Mouse (Mus musculus): ENCODE results near the gene Tac2. TPM values are rescaled to one million over a fixed set of nuclear protein-coding genes. Genes with fewer than 3 reads are reported as not detected.
A peak's percentile ranks its signal among the peaks of the same experiment; 100 is the strongest.

The Tac2 gene
- total RNA-seq (2015; ENCODE audit: low replicate concordance) (6.9 and 8.3 TPM in 2 replicates), total RNA-seq (2017; ENCODE audit: low replicate concordance) (3.3 and 4.5 TPM in 2 replicates)

- ATAC-seq (replicated peaks; ENCODE audit: low FRiP score, poor library complexity, severe bottlenecking) = no peak
These were observed at the start of gene Tac2 for GRCm38 (mm10) chr10:127724178-127724577. TSS of gene Tac2 (plus strand) at chr10:127724478.

GRCm38 (mm10) chr10:127674794-127675522 is 49.3 kb upstream of the Tac2 start:
- peak; percentile 76 for ATAC-seq (replicated peaks; ENCODE audit: low FRiP score, poor library complexity, severe bottlenecking)

DNA sequence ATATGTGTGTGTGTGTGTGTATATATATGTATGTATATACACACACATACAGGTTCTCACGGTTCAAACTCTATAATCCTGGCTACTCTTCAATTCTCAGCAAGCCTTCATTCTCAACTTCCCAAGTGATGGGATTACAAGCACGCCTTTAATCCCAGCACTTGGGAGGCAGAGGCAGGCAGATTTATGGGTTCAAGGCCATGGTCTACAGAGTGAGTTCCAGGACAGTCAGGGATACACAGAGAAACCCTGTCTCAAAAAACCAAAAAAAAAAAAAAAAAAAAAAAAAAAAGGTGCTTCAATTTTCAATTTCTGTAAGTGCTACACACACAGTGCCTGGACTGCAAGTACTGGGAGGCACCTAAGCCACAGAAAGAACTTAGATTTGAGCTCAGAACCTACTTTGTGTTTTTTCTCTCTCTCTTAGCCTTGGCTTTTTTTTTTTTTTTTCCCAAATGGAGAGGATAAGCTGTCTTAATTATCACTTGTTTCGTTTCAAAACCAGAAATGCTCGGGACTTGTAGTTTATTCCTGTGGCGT is 48.3 kb upstream of the Tac2 start:
- no peak for ATAC-seq (replicated peaks; ENCODE audit: low FRiP score, poor library complexity, severe bottlenecking)

DNA sequence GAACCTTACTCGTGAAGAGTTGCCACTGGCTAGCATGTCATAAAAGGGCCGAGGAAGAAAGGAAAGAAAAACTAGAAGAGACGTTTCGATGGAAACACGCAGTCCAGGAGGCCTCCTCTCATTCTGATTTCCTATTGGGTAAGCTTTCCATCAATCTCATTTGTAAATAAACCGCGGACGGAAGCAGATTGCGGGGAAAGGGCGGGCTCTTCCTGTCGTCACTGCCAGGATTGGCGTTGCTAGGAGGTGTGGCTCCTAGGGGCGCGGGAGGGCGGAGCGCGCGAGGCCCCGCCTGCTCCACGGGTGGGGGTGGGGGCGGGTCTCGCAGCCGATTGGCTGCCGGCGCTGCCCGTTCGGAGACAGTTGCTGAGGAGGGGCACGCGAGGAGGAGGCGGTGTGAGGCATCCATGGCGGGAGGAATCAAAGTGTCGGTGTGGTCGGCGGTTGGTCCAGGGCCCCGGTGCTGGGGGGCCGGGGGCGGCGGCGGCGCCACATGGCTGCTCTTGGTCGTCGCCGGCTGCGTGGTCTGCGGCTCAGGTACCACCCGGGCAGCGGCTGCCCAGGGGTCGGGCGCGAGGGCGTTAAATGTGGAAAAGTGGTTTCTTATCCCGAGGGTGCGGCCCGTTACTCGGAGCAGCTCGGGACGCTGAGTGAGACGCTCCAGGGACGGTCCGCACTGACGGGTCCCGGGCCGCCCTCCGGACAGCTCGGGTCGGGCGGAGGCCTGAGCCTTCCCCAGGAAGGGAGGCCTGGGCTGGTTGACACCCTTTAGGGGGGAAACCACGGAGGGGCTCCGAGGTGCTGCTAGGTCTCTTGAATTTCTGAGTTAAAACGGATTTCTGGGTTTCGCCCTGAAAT is 47.4 kb upstream of the Tac2 start:
- peak; percentile 88 for ATAC-seq (replicated peaks; ENCODE audit: low FRiP score, poor library complexity, severe bottlenecking)

DNA sequence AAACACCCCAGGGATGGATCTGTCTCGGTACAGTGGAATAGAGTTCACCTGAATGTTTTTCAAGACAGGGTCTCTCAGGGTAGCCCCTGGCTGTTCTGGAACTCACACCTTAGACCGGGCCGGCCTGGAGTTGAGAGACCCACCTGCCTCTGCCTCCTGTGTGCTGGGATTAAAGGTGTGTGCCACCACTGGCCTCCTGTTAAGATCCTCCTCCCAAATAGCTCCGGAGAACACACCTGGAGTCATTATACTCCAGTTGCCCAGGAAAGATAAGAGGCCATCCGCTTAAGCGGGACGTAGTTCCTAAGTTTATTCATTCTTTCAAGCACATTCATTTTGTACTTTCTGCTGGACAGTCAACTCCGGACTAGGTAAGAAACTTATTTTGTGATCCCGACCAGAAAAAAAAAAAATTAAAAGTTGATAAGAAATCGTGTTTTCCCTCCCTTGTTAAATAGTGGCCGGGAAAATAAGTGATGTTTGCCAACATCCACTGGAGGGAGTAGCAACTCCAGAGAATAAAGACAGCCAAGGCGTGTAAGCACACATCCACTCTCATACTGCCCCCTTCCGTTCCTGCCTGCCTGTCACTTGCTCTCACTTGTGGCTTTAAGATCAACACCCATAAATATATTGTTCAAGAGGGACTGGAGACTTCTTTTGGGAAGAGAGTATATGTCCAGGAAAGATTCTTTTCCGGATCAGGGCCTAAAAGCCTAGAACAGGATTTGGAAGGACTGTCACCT is 46.5 kb upstream of the Tac2 start:
- peak; percentile 59 for ATAC-seq (replicated peaks; ENCODE audit: low FRiP score, poor library complexity, severe bottlenecking)

DNA sequence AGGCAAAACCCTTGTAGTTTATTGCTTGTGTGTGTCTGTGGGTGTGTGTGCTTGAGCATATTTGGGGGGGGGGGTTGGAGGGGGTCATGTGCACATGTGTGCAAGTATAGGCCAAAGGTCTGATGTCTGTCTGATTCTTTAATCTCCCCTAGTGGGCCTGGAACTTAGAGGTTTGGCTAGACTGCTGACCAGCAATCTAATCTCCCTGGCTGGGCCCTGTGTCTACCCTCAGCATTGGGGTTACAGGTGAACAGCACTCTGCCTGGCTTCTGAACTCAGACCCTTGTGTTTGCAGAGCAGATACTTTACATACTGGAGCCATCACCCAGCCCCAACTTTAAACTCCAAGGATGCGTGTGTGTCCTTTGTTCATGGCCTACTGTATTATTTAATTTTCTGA is 45.1 kb upstream of the Tac2 start:
- ATAC-seq (replicated peaks; ENCODE audit: low FRiP score, poor library complexity, severe bottlenecking) = no peak

DNA sequence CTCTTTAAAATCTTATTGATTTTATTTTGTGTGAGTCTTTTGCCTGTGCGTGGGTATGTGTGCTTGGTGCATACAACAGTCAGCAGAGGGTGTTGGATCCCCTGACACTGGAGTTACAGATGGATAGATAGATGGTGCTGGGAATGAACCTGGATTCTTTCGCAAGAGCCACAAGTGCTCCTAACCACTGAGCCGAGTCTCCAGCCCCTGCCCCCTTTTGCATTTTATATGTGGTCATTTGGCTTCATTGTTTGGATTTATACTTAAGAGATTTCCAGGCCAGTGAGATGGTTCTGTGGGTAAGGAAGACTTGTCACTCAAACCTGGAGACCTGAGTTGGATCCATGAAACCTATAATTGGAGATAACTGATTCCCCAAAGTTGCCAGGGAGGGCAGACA is 44.4 kb upstream of the Tac2 start:
- ATAC-seq (replicated peaks; ENCODE audit: low FRiP score, poor library complexity, severe bottlenecking) = no peak

DNA sequence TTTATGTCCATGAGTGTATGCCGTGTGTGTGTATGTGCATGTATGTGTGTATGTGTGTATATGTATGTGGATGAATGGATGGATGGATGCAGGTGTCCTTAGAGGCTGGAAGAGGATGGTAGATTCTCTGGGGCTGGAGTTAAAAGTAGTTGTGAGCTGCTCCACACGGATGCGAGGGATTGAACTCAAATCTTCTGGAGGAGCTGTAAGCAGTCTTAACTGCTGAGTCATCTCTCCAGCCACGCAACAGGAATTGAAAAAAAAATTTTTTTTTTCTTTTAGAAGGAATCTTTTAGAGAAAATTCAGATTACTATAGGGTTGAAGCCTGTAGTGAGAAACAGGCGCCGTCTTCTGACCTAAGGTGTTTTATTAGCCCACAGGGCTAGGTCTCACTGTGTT is 41.4 kb upstream of the Tac2 start:
- no peak for ATAC-seq (replicated peaks; ENCODE audit: low FRiP score, poor library complexity, severe bottlenecking)

DNA sequence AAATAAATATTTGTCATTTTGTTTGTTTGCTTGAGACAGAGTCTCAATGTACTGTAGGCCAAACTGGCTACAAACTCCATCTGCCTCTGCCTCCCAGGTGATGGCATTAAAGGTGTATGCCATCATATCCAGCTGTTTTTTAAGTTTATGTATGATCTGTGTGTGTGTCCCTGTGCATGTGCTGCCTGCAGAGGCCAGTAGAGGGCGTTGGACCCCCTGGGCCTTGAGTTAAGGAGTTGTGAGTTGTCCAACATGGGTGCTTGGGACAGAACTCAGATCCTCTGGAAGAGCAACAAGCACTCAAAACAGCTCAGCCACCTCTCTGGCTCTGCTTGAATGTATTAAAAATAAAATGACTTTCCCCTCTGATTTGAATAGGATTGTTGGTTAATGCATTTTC is 33.2 kb upstream of the Tac2 start:
- no peak for ATAC-seq (replicated peaks; ENCODE audit: low FRiP score, poor library complexity, severe bottlenecking)

DNA sequence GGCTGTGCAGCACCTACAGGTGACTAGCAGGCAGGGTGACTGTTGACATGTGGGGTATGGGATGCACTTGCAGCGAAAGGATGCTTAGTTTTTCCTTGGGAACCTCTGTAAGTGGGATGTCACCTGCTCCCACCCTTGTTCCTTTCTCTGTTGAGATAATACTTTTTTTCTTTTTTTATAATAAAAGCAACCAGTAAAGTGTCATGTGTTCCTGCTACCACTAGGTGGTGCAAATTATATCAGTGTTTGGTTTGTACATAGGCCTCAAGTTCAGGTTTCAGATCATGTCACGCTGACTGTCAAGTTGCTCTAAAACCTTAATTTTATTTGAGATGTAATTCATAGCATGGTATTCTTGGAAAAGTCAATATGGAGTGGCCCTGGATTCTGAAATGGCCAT is 29.6 kb upstream of the Tac2 start:
- ATAC-seq (replicated peaks; ENCODE audit: low FRiP score, poor library complexity, severe bottlenecking) = peak; percentile 78

GRCm38 (mm10) chr10:127695775-127696174 is 28.5 kb upstream of the Tac2 start:
- ATAC-seq (replicated peaks; ENCODE audit: low FRiP score, poor library complexity, severe bottlenecking) = no peak

- ATAC-seq (replicated peaks; ENCODE audit: low FRiP score, poor library complexity, severe bottlenecking) = no peak
These were observed 25.3 kb upstream of the Tac2 start for GRCm38 (mm10) chr10:127698966-127699365.

DNA sequence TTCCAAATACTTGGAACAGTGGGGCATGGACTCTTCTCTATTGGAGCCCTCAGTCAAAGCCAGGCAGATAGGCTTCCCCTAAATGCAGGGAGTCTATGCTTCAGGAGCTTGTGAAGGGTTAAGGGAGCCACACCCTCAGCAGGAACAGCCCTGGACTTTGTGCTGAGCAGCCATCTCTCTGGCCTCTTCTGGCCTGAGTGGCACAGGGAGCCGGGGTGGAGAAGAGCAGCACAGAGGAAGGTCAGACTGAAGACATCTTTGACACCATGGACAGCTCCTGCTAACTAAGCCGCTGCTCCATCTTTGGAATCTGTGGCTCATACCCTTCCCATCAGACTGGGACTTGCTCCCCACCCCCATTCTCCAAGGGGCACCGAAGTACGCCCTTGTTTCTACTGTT is 21.0 kb upstream of the Tac2 start:
- no peak for ATAC-seq (replicated peaks; ENCODE audit: low FRiP score, poor library complexity, severe bottlenecking)

DNA sequence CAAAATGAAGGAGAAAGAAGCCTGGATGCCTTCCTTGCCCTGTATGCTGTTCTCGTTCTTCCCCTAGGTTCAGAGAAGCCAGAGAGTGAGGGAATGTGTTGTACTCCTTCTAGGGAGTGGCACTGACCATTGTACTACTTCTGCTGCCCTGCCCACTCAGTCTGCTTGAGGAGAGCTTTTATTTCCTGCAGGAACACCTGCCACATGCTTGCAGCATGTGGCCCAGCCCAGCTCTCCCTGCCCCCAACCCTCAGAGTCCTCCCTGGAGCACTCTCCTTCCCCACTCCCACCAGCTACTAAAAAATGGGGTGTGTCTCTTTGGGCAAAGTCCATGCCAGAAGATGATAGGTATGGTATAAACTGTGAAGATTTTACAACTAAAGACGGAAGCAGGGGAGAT is 20.0 kb upstream of the Tac2 start:
- no peak for ATAC-seq (replicated peaks; ENCODE audit: low FRiP score, poor library complexity, severe bottlenecking)

DNA sequence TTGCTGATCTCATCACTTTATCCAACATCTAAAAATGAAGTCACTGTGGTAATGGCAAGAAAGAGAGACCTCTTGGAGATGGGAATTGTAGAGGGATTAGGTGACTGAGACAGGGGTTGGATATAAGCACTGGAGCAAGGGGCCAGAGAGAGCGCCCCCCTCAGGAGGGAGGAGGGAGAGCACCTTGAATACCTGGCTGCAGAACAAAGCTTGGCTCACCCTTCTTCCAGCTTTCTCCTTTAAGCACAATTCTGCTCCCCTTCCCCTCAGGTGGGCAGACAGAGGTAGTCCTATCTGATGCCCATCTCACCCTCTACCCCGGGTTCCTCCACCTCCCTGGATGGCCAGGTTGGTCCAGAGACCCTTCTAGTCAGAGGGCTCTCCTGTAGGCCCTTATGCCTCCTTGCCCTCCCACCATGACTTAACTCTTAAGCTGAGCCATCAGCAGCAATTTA is 19.5 kb upstream of the Tac2 start, which contains the start of gene Myo1a:
Myo1a (plus strand) TSS at position 405 of the 455 bp plus-strand sequence.
- ATAC-seq (replicated peaks; ENCODE audit: low FRiP score, poor library complexity, severe bottlenecking) = no peak

DNA sequence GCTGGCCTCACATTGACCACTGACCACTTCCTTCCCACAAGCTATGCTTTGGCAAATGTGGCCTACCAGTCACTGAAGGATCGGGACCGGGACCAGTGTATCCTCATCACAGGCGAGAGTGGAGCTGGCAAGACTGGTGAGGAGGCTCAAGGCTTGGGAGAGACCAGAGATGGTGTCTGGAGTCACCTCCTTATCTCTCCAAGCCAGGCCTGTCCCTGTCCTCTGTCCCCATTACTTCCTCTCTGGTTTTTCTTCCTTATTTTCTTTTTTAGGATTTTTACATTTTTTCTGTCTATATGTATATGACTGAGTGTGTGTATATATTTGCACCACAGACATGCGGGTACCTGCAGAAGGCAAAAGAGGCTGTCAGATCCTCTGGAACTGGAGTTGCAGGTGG is 18.5 kb upstream of the Tac2 start:
- no peak for ATAC-seq (replicated peaks; ENCODE audit: low FRiP score, poor library complexity, severe bottlenecking)

DNA sequence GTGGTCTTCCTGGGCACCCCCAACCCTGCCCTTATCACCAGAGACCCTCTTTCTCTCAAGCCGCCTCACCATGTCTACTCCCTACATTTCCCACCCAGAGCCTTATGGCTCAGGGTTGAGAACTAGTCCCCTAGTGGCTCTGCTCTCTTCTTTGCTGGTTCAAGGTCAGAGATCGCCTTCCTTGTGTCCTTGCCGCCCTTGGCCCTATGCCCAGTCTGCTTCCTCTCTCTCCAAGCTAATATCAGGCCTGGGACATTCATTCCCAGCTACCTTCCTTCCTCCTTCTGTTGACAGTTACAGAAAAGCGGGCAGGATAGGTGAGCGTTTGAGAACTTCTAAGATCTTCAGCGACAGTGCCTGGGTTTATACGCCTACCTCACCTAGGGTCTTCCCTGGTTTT is 16.6 kb upstream of the Tac2 start:
- ATAC-seq (replicated peaks; ENCODE audit: low FRiP score, poor library complexity, severe bottlenecking) = no peak

DNA sequence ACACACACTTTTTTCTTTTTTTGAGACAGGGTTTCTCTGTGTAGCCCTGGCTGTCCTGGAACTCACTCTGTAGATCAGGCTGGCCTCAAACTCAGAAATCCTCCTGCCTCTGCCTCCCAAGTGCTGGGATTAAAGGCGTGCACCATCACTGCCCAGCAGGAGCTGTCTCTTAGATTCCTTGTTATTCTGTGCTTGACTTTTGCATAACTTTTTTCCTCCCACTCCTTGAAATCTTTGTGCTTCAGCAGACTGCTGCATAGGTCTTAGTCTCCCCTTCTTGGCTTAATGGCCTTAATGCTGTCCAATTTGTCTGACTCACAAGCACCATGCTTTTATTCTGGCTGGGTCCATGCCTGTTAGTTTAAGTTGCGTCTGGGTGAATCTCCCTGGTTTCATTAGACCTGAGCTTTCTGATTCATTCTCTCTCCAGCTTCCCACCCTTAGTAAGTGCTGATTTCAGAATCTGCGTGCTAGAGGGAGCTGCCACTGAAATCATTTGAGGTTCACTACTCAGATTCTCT is 15.4 kb upstream of the Tac2 start:
- no peak for ATAC-seq (replicated peaks; ENCODE audit: low FRiP score, poor library complexity, severe bottlenecking)

GRCm38 (mm10) chr10:127710331-127710730 is 13.9 kb upstream of the Tac2 start:
- ATAC-seq (replicated peaks; ENCODE audit: low FRiP score, poor library complexity, severe bottlenecking) = no peak

DNA sequence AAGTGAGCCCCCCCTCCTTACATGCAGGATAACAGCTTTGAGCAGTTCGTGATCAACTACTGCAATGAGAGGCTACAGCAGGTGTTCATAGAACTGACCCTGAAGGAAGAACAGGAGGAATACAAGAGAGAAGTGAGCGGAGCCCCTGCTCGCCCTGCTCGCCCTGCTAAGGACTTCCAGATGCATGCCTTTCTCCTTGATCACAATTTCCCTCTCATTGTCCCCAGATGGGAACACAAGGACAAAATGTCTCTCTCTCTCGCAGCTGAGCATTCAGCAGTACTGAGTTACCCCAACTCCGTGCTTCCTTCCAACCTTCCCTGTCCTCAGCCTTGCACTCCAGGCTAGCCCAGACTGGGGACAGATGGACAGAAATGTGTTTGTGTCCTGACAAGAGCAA is 11.5 kb upstream of the Tac2 start:
- no peak for ATAC-seq (replicated peaks; ENCODE audit: low FRiP score, poor library complexity, severe bottlenecking)

Measured in erythroblast, adult 5-6 weeks (primary cell).